Comparison of ENCODE assay signal across 21 mouse cellular contexts in the genomic region with DNA sequence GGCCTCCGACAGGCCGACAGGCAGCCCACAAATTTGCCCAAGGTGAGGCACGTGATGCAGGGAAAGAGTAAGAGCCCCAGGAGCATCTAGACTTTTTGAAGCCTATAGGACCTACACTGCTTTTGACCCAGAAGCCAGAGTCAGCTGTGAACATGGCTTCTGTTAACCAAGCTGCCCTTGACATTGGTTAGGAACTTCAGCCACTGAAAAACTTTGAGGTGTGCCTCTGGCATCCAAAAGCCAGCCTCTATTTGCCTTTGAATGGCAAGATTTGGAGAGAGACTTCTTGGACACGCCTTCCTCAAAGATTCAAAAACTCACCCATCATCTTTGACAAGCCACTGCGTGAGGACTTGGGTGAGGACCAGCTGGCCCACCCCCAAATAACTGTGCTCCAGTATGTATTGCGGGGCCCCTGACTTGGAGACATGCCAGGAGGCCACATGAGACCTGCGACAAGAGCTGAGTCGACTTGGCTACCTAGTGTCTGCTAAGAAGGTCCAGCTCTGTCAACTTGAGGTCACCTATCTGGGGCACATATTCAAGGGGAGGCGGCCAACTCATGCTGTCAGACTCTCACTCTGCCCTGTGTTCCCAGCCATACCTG. TPM values are rescaled to one million over a fixed set of nuclear protein-coding genes. Genes with fewer than 3 reads are reported as not detected.
DNase-seq lines count a peak whose midpoint lies in the region; ATAC-seq and TF ChIP-seq lines count a peak whose summit lies in the region.
"Had no signal": no experiment of that assay in that cellular context is flagged by ENCODE, and none has a peak within 500 bp of the region (broad histone marks: within the 10 kb centered on the region; RNA-seq: fewer than 3 reads in every experiment).

No protein-coding gene starts in this region.

- no peak overlapping the region for H3K27ac ChIP-seq in cerebellum, adult 2 months (ENCODE audit: insufficient read depth, low read length)
- H3K27ac ChIP-seq in hindbrain, postnatal 0 days: no peak overlapping the region
- H3K27ac ChIP-seq in hindbrain, embryonic 11.5 days (ENCODE audit: low read depth, low read length): no peak overlapping the region
- H3K27ac ChIP-seq: forebrain, embryonic 10.5 days; forebrain, embryonic 13.5 days; hindbrain, embryonic 13.5 days had no signal

- H3K4me2 ChIP-seq in hindbrain, postnatal 0 days (ENCODE audit: low read depth, low read length): no peak overlapping the region
- H3K4me2 ChIP-seq in hindbrain, embryonic 11.5 days (replicated peaks; ENCODE audit: low read depth, low read length): no peak overlapping the region
- H3K4me2 ChIP-seq: forebrain, embryonic 13.5 days; heart, embryonic 11.5 days; hindbrain, embryonic 13.5 days had no signal

- H3K36me3 ChIP-seq in hindbrain, postnatal 0 days (ENCODE audit: insufficient read depth, low read length): no peaks in the 10 kb centered on the region
- no peaks in the 10 kb centered on the region for H3K36me3 ChIP-seq in hindbrain, embryonic 11.5 days (ENCODE audit: control insufficient read depth, insufficient read depth, low read length)
- H3K36me3 ChIP-seq: forebrain, embryonic 10.5 days; hindbrain, embryonic 13.5 days had no signal

- no peaks in the 10 kb centered on the region; the same call in 1 of the 2 replicates for H3K27me3 ChIP-seq in cerebellum, adult 2 months (ENCODE audit: control insufficient read depth, insufficient read depth, low read length)
- no peaks in the 10 kb centered on the region for H3K27me3 ChIP-seq in hindbrain, postnatal 0 days (ENCODE audit: insufficient read depth, low read length)
- no peaks in the 10 kb centered on the region for H3K27me3 ChIP-seq in hindbrain, embryonic 11.5 days (ENCODE audit: control insufficient read depth, insufficient read depth, low read length)

- DNase-seq in cerebellum, postnatal 14 days: peak; percentile 21 to 44
- DNase-seq in cerebellum, adult 2 months: no peak
- DNase-seq in hindbrain, postnatal 0 days (ENCODE audit: low spot score): peak; percentile 18
- no peak for DNase-seq in hindbrain, embryonic 11.5 days (ENCODE audit: low spot score)
- DNase-seq in ES-CJ7 (ENCODE audit: low read depth, low spot score) (peak; percentile 59), R1 (ENCODE audit: low read depth, low spot score) (peak; percentile 71)
- DNase-seq in left cerebral cortex, postnatal 10 days (ENCODE audit: extremely low spot score in 1 of 2, low spot score in 2 of 2): no peak
- DNase-seq: adrenal gland, postnatal 14 days; cerebellum, adult 11-12 months; cerebellum, adult 9-11 months; heart, adult 11 months; kidney, adult 2 months had no signal

- 43% methylated on average over 9 of the region's 9 CpGs for WGBS in cerebellum, adult 2 months
- WGBS in hindbrain, postnatal 0 days: 53% methylated on average over 9 of the region's 9 CpGs
- 83% methylated on average over 9 of the region's 9 CpGs for WGBS in hindbrain, embryonic 11.5 days

- no peak for TF ChIP-seq CTCF in cerebellum, adult 2 months (IDR thresholded peaks at IDR 0.05; ENCODE audit: borderline replicate concordance, insufficient read depth, low read depth, low read length)
- TF ChIP-seq CTCF in hindbrain, postnatal 0 days (IDR thresholded peaks at IDR 0.05; ENCODE audit: low read depth): no peak

- TF ChIP-seq POLR2A in cerebellum, adult 2 months (IDR thresholded peaks at IDR 0.05; ENCODE audit: borderline replicate concordance, insufficient read depth, low read length): no peak

- intact Hi-C loops in left cerebral cortex, postnatal 10 days (cut with DNase I): no loop called here

- no peak overlapping the region for H3K9ac ChIP-seq in hindbrain, postnatal 0 days (replicated peaks; ENCODE audit: low read length)
- H3K9ac ChIP-seq in hindbrain, embryonic 11.5 days (ENCODE audit: low read depth, low read length): no peak overlapping the region
- H3K9ac ChIP-seq: forebrain, embryonic 13.5 days; hindbrain, embryonic 13.5 days had no signal

- H3K9me3 ChIP-seq in hindbrain, postnatal 0 days (ENCODE audit: low read length): no peaks in the 10 kb centered on the region
- no peaks in the 10 kb centered on the region for H3K9me3 ChIP-seq in hindbrain, embryonic 11.5 days (ENCODE audit: control insufficient read depth, low read length)
- H3K9me3 ChIP-seq: hindbrain, embryonic 13.5 days had no signal

- no peaks in the 10 kb centered on the region for H3K4me1 ChIP-seq in cerebellum, adult 2 months (ENCODE audit: control insufficient read depth, insufficient read depth, low read length)
- no peaks in the 10 kb centered on the region for H3K4me1 ChIP-seq in hindbrain, postnatal 0 days (ENCODE audit: insufficient read depth, low read length)
- no peaks in the 10 kb centered on the region for H3K4me1 ChIP-seq in hindbrain, embryonic 11.5 days (replicated peaks; ENCODE audit: control insufficient read depth, insufficient read depth, low read length)
- H3K4me1 ChIP-seq: forebrain, embryonic 10.5 days; hindbrain, embryonic 13.5 days had no signal

- H3K4me3 ChIP-seq in cerebellum, adult 2 months (replicated peaks; ENCODE audit: insufficient read depth, low read depth, low read length): no peak overlapping the region
- H3K4me3 ChIP-seq in hindbrain, postnatal 0 days (ENCODE audit: low read length): no peak overlapping the region
- no peak overlapping the region for H3K4me3 ChIP-seq in hindbrain, embryonic 11.5 days (ENCODE audit: low read depth, low read length)
- H3K4me3 ChIP-seq: forebrain, embryonic 10.5 days; forebrain, embryonic 13.5 days; hindbrain, embryonic 13.5 days had no signal

- no peak for ATAC-seq in hindbrain, postnatal 0 days
- ATAC-seq in hindbrain, embryonic 11.5 days (ENCODE audit: low FRiP score): no peak
- ATAC-seq in megakaryocyte-erythroid progenitor cell, adult 5-6 weeks (replicated peaks; ENCODE audit: low FRiP score, low TSS enrichment, poor library complexity, severe bottlenecking): no peak
- ATAC-seq: CD4-positive, CD25-positive, alpha-beta regulatory T cell, adult 4 months; forebrain, embryonic 13.5 days; hindbrain, embryonic 16.5 days; inflammation-experienced regulatory T-cells, adult 6 months; intestine, embryonic 16.5 days had no signal

RNA-seq across cellular contexts. Expression of a gene that starts 12.7 kb away (rescaled TPM):
- 16.3 and 16.6 TPM in 2 replicates for polyA plus RNA-seq in cerebellum, adult 2 months (2012; rRNA removed)
- total RNA-seq in hindbrain, postnatal 0 days (2014; rRNA removed): 114 and 129 TPM in 2 replicates
- polyA plus RNA-seq in hindbrain, postnatal 0 days (2015; fragmentation: Nextera tagmentation; extraction: Ambion mirVana): 9.3 TPM in 2 replicates
- polyA plus RNA-seq in hindbrain, embryonic 11.5 days (2014; fragmentation: Nextera tagmentation; extraction: Ambion mirVana): 14.5 and 17.7 TPM in 2 replicates
- 4.6 and 9.4 TPM in 2 replicates for total RNA-seq in megakaryocyte-erythroid progenitor cell, adult 5-6 weeks (2014; fragmentation: Nextera tagmentation)
- 3.0 and 7.0 TPM in 2 replicates for total RNA-seq in megakaryocyte-erythroid progenitor cell, adult 5-6 weeks (2017)
- total RNA-seq in left cerebral cortex, postnatal 10 days (2021): 10 to 100 TPM; 51.2 to 51.5 TPM

RNA-seq across cellular contexts. Expression of a gene that starts 21.9 kb away (rescaled TPM):
- polyA plus RNA-seq in cerebellum, adult 2 months (2012; rRNA removed): 18.5 and 19.0 TPM in 2 replicates
- 37.1 and 57.3 TPM in 2 replicates for total RNA-seq in hindbrain, postnatal 0 days (2014; rRNA removed)
- polyA plus RNA-seq in hindbrain, postnatal 0 days (2015; fragmentation: Nextera tagmentation; extraction: Ambion mirVana): 19.0 and 19.8 TPM in 2 replicates
- polyA plus RNA-seq in hindbrain, embryonic 11.5 days (2014; fragmentation: Nextera tagmentation; extraction: Ambion mirVana): 26.1 and 34.6 TPM in 2 replicates
- 15.7 and 23.7 TPM in 2 replicates for total RNA-seq in megakaryocyte-erythroid progenitor cell, adult 5-6 weeks (2014; fragmentation: Nextera tagmentation)
- total RNA-seq in megakaryocyte-erythroid progenitor cell, adult 5-6 weeks (2017): 6.2 and 15.9 TPM in 2 replicates
- 10 to 100 TPM; 33.4 to 38.2 TPM for total RNA-seq in left cerebral cortex, postnatal 10 days (2021)

Comparison
In these comparisons a context has a peak if more than half of its experiments do, and no peak if none do; other contexts are left out.
1. DNase-seq: peak in cerebellum, postnatal 14 days (2 of 2), hindbrain, postnatal 0 days (single experiment), ES-CJ7 (single experiment) and R1 (single experiment); none in cerebellum, adult 2 months (0 of 2), hindbrain, embryonic 11.5 days (single experiment) and left cerebral cortex, postnatal 10 days (0 of 2).
2. RNA of a gene that starts 12.7 kb away (total RNA-seq): 114 to 129 TPM in hindbrain, postnatal 0 days and 51.2 to 51.5 TPM in left cerebral cortex, postnatal 10 days; 3.0 to 9.4 TPM in megakaryocyte-erythroid progenitor cell, adult 5-6 weeks; every median in the first group is over 4 times any median in the second.